Mouse (Mus musculus) megakaryocyte, embryonic 14.5 days (primary cell): ENCODE measurements around the gene St7. TPM values are rescaled to one million over a fixed set of nuclear protein-coding genes. Genes with fewer than 3 reads are reported as not detected.

Experiments
- H3K27me3 ChIP-seq: replicated peaks from 2 replicates; pipeline ENCODE3; 2012; ENCODE audit warnings: inconsistent platforms
- H3K36me3 ChIP-seq: replicated peaks from 2 replicates; pipeline ENCODE3; 2012; ENCODE audit warnings: low read length, inconsistent platforms, mixed read lengths
- H3K4me1 ChIP-seq: 2 replicates; pipeline ENCODE4 v1.6.1; 2012; ENCODE audit warnings: inconsistent platforms
- H3K4me3 ChIP-seq: replicated peaks from 2 replicates; pipeline ENCODE3; 2012; ENCODE audit warnings: moderate library complexity, mild to moderate bottlenecking, inconsistent platforms
- H3K9me3 ChIP-seq: 2 replicates; pipeline ENCODE4 v1.6.1; 2012; ENCODE audit warnings: inconsistent platforms
- FLI1 ChIP-seq: IDR thresholded peaks from 2 replicates; pipeline ENCODE4 v1.6.1; 2012; ENCODE audit warnings: low read length, inconsistent platforms, mixed read lengths
- GATA1 ChIP-seq: IDR thresholded peaks from 3 replicates; pipeline ENCODE4 v1.6.1; 2012; ENCODE audit warnings: mixed read lengths, low read length, inconsistent platforms, borderline replicate concordance
- polyA plus RNA-seq: library from polyadenylated mRNA; stranded (reverse); fragments of >175 nt; gene quantifications from 2 replicates; pipeline ENCODE4 v1.2.3, GENCODE M21; 2012; ENCODE audit warnings: low replicate concordance; ENCODE audit not compliant: insufficient read depth

St7 gene
- polyA plus RNA-seq, 1 experiment = 7.1 TPM

DNA sequence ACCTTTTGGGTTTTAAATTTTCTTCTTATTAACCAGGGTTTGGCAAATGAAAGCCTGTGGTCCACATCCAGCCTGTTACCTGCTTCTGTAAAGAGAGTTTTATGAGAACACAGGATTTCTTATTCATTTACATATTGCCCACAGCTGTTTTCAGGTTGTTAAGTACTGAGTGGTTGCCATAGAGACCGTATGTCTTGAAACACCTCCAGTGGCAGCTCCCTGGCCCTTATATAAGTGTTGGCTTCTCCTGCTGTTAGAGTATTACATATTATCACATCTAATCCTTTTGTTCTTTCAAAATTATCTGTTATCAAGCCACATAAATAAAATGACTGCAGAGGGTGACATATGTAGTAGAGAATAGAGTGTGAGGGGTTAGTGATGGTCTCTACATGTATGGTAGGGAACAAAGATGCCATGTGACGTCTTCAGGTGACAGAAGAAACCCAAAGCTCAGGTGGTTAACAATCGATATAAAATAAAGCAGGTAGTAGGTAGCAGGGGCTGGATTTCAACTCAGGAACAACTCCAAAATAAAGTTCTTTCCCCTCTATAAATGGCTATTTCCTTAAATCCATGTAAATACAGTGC, 183.4 kb downstream of the St7 start:
- H3K9me3 ChIP-seq = no peaks in the 10 kb centered on the region
- no peak for TF ChIP-seq GATA1
- no peak for TF ChIP-seq FLI1
- peaks cover 12% of the 10 kb centered on the region; the same call in 1 of the 2 replicates for H3K4me1 ChIP-seq
- no peaks in the 10 kb centered on the region for H3K27me3 ChIP-seq
- no peak overlapping the region for H3K4me3 ChIP-seq
- peaks cover 85% of the 10 kb centered on the region for H3K36me3 ChIP-seq

GRCm38 (mm10) chr6:17876670-17877179, 184.0 kb downstream of the St7 start:
- Histone ChIP-seq H3K4me1 (peaks cover 8% of the 10 kb centered on the region; the same call in 1 of the 2 replicates), H3K4me3 (no peak overlapping the region), H3K9me3 (no peaks in the 10 kb centered on the region), H3K36me3 (peaks cover 83% of the 10 kb centered on the region), H3K27me3 (no peaks in the 10 kb centered on the region)
- TF ChIP-seq FLI1 = no peak
- TF ChIP-seq GATA1 = no peak

- H3K36me3 ChIP-seq = peaks cover 89% of the 10 kb centered on the region
- H3K4me1 ChIP-seq = peaks cover 3% of the 10 kb centered on the region; the same call in 1 of the 2 replicates
- H3K9me3 ChIP-seq = no peaks in the 10 kb centered on the region
- no peaks in the 10 kb centered on the region for H3K27me3 ChIP-seq
- H3K4me3 ChIP-seq = no peak overlapping the region
- TF ChIP-seq FLI1 (no peak), GATA1 (no peak)
Measured at GRCm38 (mm10) chr6:17882943-17883342, 190.2 kb downstream of the St7 start.

GRCm38 (mm10) chr6:17887765-17888164, 195.0 kb downstream of the St7 start:
- H3K4me3 ChIP-seq = no peak overlapping the region
- H3K27me3 ChIP-seq = no peaks in the 10 kb centered on the region
- H3K36me3 ChIP-seq = peaks cover 80% of the 10 kb centered on the region
- H3K9me3 ChIP-seq = no peaks in the 10 kb centered on the region
- H3K4me1 ChIP-seq = peaks cover 3% of the 10 kb centered on the region; the same call in 1 of the 2 replicates
- TF ChIP-seq GATA1 = no peak

DNA sequence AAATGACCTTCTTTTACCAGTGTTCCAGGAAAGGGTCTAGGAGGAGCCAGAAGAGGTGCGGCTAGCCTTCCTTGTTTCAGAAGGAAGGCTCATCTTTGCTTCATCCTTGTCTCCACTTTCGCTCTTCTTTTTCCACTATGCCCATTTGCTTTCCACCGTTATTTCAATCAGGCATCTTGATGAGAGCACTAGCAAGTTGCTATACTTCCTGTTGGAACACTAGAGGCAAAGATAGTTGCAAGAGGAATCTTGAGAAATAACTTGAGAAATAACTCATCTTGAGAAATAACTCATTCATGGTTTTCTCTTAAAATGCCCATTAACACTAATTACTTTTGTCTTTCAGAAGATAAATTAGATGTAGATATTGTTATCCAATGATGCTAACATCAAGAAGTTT, 202.8 kb downstream of the St7 start:
- peaks cover 74% of the 10 kb centered on the region for H3K36me3 ChIP-seq
- 0 out of 2 replicates have a peak, but pooled peaks cover 3% of the 10 kb centered on the region for H3K4me1 ChIP-seq
- H3K27me3 ChIP-seq = no peaks in the 10 kb centered on the region
- TF ChIP-seq FLI1 = no peak
- no peaks in the 10 kb centered on the region for H3K9me3 ChIP-seq
- no peak overlapping the region for H3K4me3 ChIP-seq

GRCm38 (mm10) chr6:17898539-17898938, 205.8 kb downstream of the St7 start:
- Histone ChIP-seq H3K36me3 (peaks cover 75% of the 10 kb centered on the region), H3K4me1 (peaks cover 9% of the 10 kb centered on the region; the same call in 1 of the 2 replicates), H3K4me3 (no peak overlapping the region), H3K27me3 (no peaks in the 10 kb centered on the region), H3K9me3 (no peaks in the 10 kb centered on the region)
- no peak for TF ChIP-seq FLI1
- no peak for TF ChIP-seq GATA1

DNA sequence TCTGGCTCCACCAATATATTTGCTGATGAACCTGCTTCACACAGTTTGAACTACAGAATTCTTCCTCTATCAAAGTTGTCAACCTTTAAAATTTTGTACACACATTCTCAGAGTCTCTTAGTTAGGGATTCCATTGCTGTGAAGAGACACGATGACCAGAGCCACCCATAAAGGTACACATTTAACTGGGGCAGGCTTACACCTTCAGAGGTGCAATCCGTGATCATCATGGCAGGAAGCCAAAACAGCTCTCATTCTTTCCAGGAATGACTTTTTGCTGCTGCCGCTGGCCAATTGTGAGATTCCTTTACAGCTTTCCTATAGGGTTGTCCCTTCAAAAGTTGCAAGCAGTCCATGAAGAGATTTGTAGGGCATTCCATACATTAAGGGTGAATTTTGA, 210.6 kb downstream of the St7 start:
- Histone ChIP-seq H3K36me3 (peaks cover 72% of the 10 kb centered on the region), H3K9me3 (no peaks in the 10 kb centered on the region), H3K27me3 (no peaks in the 10 kb centered on the region), H3K4me1 (peaks cover 37% of the 10 kb centered on the region), H3K4me3 (no peak overlapping the region)
- TF ChIP-seq GATA1 (no peak), FLI1 (no peak)

GRCm38 (mm10) chr6:17905776-17906175, 213.0 kb downstream of the St7 start:
- TF ChIP-seq GATA1 (no peak), FLI1 (no peak)
- H3K9me3 ChIP-seq = no peaks in the 10 kb centered on the region
- H3K27me3 ChIP-seq = no peaks in the 10 kb centered on the region
- H3K36me3 ChIP-seq = peaks cover 84% of the 10 kb centered on the region
- H3K4me1 ChIP-seq = peaks cover 39% of the 10 kb centered on the region
- no peak overlapping the region for H3K4me3 ChIP-seq

- Histone ChIP-seq H3K36me3 (peaks cover 86% of the 10 kb centered on the region), H3K27me3 (no peaks in the 10 kb centered on the region), H3K9me3 (no peaks in the 10 kb centered on the region), H3K4me3 (no peak overlapping the region), H3K4me1 (peaks cover 39% of the 10 kb centered on the region)
- TF ChIP-seq FLI1 = no peak
- no peak for TF ChIP-seq GATA1
Measured at GRCm38 (mm10) chr6:17906289-17906688, 213.6 kb downstream of the St7 start.

DNA sequence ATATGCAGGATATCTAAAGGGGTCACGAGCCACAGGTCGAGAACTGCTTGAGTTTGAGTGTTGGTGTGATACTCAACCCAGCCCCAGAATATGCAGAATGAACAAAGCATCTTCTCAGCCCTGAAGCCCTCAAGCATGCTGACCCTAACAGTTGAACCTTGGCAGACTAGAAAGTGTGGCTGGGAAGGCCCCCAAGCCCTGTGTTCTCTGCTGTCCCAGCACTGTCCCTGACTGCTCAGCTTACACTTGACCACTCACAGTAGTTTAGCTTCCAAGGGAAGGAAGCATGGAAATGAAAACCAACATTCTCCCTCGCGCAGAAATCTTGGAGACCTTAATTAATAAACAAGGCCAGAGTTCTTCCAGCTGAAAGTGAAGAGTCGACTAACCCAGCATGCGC, 219.6 kb downstream of the St7 start:
- Histone ChIP-seq H3K27me3 (no peaks in the 10 kb centered on the region), H3K4me3 (no peak overlapping the region), H3K4me1 (peaks cover 11% of the 10 kb centered on the region), H3K36me3 (peaks cover 92% of the 10 kb centered on the region), H3K9me3 (no peaks in the 10 kb centered on the region)
- no peak for TF ChIP-seq FLI1
- TF ChIP-seq GATA1 = no peak
